Mouse (Mus musculus) liver, adult 2 months (tissue): ENCODE data around the gene Ugt1a7c.

ENCODE experiments used
- CTCF ChIP-seq: fragments of 200-500 bp; IDR thresholded peaks from 2 replicates; pipeline ENCODE4 v1.5.1; 2011; ENCODE audit warnings: low read depth, low read length, control low read depth
- POLR2A ChIP-seq: fragments of 200-500 bp; IDR thresholded peaks from 2 replicates; pipeline ENCODE4 v1.6.1; 2011; ENCODE audit warnings: low read length, control low read depth; ENCODE audit not compliant: insufficient read depth; ENCODE audit errors: extremely low read depth

DNA sequence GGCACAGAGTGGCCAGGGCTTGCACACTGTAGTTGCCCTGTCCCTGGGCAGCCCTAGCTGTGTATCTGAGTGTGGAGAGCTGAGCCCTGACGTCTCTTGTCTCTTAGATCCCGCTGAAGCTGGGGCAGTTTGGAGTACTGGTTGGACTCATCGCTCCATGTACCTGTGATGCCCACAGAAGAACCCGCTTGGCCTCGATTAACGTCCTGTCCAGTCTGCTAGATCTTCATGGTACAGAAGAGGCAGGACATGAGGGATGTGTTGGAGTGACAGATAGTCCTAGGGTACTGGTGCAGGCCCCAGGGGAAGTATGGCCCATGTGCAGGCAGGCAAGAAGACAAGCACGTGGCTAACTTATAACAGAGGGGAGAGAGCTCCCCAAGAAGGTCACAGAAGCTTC lies 154.7 kb downstream of the Ugt1a7c start:
- TF ChIP-seq CTCF (no peak), POLR2A (no peak)
